Mouse (Mus musculus) adrenal gland (tissue): ENCODE data around the gene Vmp1.

Experiments
- intact Hi-C: fragments of 180-260 bp; cut with DNase I; formaldehyde crosslinking; loops from one replicate; pipeline ENCODE4 v1.15.1; 2025

Vmp1 gene

GRCm38 (mm10) chr11:86604289-86604688 lies 79.3 kb downstream of the Vmp1 start:
- intact Hi-C loops: no loop called here

- intact Hi-C loops: no loop called here
Measured at GRCm38 (mm10) chr11:86603719-86604118, 79.9 kb downstream of the Vmp1 start.

GRCm38 (mm10) chr11:86602116-86602515 lies 81.5 kb downstream of the Vmp1 start:
- intact Hi-C loops: no loop called here

- intact Hi-C loops: no loop called here
Measured at GRCm38 (mm10) chr11:86600209-86600557, 83.5 kb downstream of the Vmp1 start.

- intact Hi-C loops: no loop called here
Measured at GRCm38 (mm10) chr11:86599378-86600208, 84.0 kb downstream of the Vmp1 start.

GRCm38 (mm10) chr11:86598572-86598971 lies 85.1 kb downstream of the Vmp1 start:
- intact Hi-C loops: no loop called here

- intact Hi-C loops: no loop called here
Measured at GRCm38 (mm10) chr11:86598154-86598553, 85.5 kb downstream of the Vmp1 start.

- intact Hi-C loops: no loop called here
Measured at GRCm38 (mm10) chr11:86596976-86597375, 86.7 kb downstream of the Vmp1 start.

GRCm38 (mm10) chr11:86596187-86596960 lies 87.3 kb downstream of the Vmp1 start:
- intact Hi-C loops: no loop called here

GRCm38 (mm10) chr11:86595366-86595765 lies 88.3 kb downstream of the Vmp1 start:
- intact Hi-C loops: no loop called here

GRCm38 (mm10) chr11:86594188-86594876 lies 89.3 kb downstream of the Vmp1 start:
- intact Hi-C loops: no loop called here

- intact Hi-C loops: no loop called here
Measured at GRCm38 (mm10) chr11:86593443-86593842, 90.2 kb downstream of the Vmp1 start.

- intact Hi-C loops: no loop called here
Measured at GRCm38 (mm10) chr11:86592993-86593392, 90.6 kb downstream of the Vmp1 start.

- intact Hi-C loops: no loop called here
Measured at GRCm38 (mm10) chr11:86591931-86592616, 91.6 kb downstream of the Vmp1 start.

- intact Hi-C loops: no loop called here
Measured at GRCm38 (mm10) chr11:86591301-86591845, 92.3 kb downstream of the Vmp1 start.

GRCm38 (mm10) chr11:86590579-86590978 lies 93.1 kb downstream of the Vmp1 start:
- intact Hi-C loops: no loop called here

GRCm38 (mm10) chr11:86590066-86590465 lies 93.6 kb downstream of the Vmp1 start:
- intact Hi-C loops: no loop called here

GRCm38 (mm10) chr11:86588583-86589298 lies 94.9 kb downstream of the Vmp1 start:
- intact Hi-C loops: no loop called here

GRCm38 (mm10) chr11:86587830-86588229 lies 95.8 kb downstream of the Vmp1 start:
- intact Hi-C loops: no loop called here
